Mouse (Mus musculus) ES-E14 (cell line): ENCODE measurements around the gene Gramd1c. TPM values are rescaled to one million over a fixed set of nuclear protein-coding genes. Genes with fewer than 3 reads are reported as not detected.

Experiments
- DNase-seq: peaks from one replicate; pipeline ENCODE4 v3.0.0-alpha.2; 2013; ENCODE audit warnings: low read depth, low spot score
- H3K27ac ChIP-seq: 2 replicates; pipeline ENCODE4 v1.5.1; 2012; ENCODE audit warnings: low read depth, mild to moderate bottlenecking, low read length, moderate library complexity, mixed read lengths; ENCODE audit not compliant: poor library complexity, insufficient read depth, severe bottlenecking
- H3K36me3 ChIP-seq: 2 replicates; pipeline ENCODE4 v1.6.1; 2012; ENCODE audit warnings: mild to moderate bottlenecking, low read length, moderate library complexity, mixed read lengths; ENCODE audit not compliant: control insufficient read depth, poor library complexity, insufficient read depth, severe bottlenecking
- H3K4me1 ChIP-seq, 2 experiments: fragments of 150-350 bp in 1 of 2; sonication (generic) in 1 of 2; 2 replicates each; pipeline ENCODE4 v1.6.1; 2012; ENCODE audit warnings: low read length in 2 of 2, mild to moderate bottlenecking in 1 of 2, mixed read lengths in 1 of 2; ENCODE audit not compliant: control insufficient read depth in 2 of 2, insufficient read depth in 2 of 2, poor library complexity in 1 of 2
- H3K4me3 ChIP-seq, 2 experiments: fragments of 150-350 bp in 1 of 2; sonication (generic) in 1 of 2; 2 replicates each; pipeline ENCODE4 v1.5.1; 2012; ENCODE audit warnings: low read length in 2 of 2, low read depth in 1 of 2, mild to moderate bottlenecking in 1 of 2, mixed read lengths in 1 of 2; ENCODE audit not compliant: insufficient read depth in 1 of 2, poor library complexity in 1 of 2, severe bottlenecking in 1 of 2
- H3K9ac ChIP-seq: 2 replicates; pipeline ENCODE4 v1.6.1; 2012; ENCODE audit warnings: low read depth, mild to moderate bottlenecking, low read length, mixed read lengths; ENCODE audit not compliant: poor library complexity, insufficient read depth, severe bottlenecking
- H3K9me3 ChIP-seq: fragments of 150-350 bp; sonication (generic); 2 replicates; pipeline ENCODE4 v1.6.1; 2012; ENCODE audit warnings: low read depth, mild to moderate bottlenecking, low read length; ENCODE audit not compliant: control insufficient read depth, insufficient read depth
- CHD2 ChIP-seq: IDR thresholded peaks from 2 replicates; pipeline ENCODE4 v1.6.1; 2014; ENCODE audit warnings: mild to moderate bottlenecking, low read depth, low read length, inconsistent platforms
- HCFC1 ChIP-seq: IDR thresholded peaks from 2 replicates; pipeline ENCODE4 v1.6.1; 2012; ENCODE audit warnings: low read length, inconsistent platforms, borderline replicate concordance; ENCODE audit not compliant: insufficient read depth
- MAFK ChIP-seq: IDR thresholded peaks from 2 replicates; pipeline ENCODE4 v1.6.1; 2014; ENCODE audit warnings: mild to moderate bottlenecking, low read depth, low read length, inconsistent platforms; ENCODE audit not compliant: insufficient read depth
- ZC3H11A ChIP-seq: IDR thresholded peaks from 2 replicates; pipeline ENCODE4 v1.6.1; 2012; ENCODE audit warnings: low read depth, mild to moderate bottlenecking, inconsistent platforms, low read length, borderline replicate concordance
- ZNF384 ChIP-seq: IDR thresholded peaks from 2 replicates; pipeline ENCODE4 v1.6.1; 2012; ENCODE audit warnings: low read depth, low read length, inconsistent platforms
- in situ Hi-C, 2 experiments: fragments of 600-800 bp; cut with MboI; formaldehyde crosslinking; loops; one replicate each; pipeline ENCODE4 v1.15.1; 2025; ENCODE audit warnings: low sequenced_read_pairs in 2 of 2, inconsistent platforms in 1 of 2; ENCODE audit not compliant: unreplicated experiment in 2 of 2
- total RNA-seq: library from RNA; depleted of rRNA; stranded (reverse); fragments of 300-350 nt; gene quantifications from 2 replicates; pipeline ENCODE4 v1.2.3, GENCODE M21; 2012

Gramd1c gene
- total RNA-seq, 1 experiment: 0.94 TPM

DNA sequence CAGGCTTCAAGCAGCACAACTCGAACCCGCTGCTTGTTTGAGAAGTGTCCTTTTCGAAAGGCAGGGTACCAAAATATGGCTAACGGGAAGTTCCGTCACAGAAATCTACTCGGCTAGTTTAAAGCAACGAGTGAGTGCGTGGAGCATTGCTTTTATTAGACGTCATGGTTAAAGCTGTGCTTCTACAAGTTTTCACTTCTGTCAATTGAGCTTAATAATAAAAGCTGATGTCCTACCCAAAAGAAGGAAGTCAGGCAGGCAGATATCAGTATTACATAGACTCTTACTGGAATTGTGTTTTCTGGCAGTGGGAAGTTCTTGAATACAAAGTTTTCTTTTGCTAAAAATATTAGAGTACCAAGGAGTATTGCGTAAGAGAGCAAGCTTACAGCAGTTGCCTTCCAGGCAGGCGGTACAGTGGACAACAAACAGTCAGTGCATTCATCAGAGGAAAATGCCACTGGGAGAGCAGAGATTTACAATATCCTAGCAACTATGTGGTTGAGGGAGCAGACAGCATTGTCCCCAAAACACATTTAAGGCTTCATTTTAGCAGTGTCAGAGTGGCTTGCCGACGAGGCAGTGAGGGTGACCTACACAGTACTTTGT lies 97.3 kb downstream of the Gramd1c start:
- Histone ChIP-seq H3K4me1 (0 out of 4 replicates have a peak, but pooled peaks cover 0 to 3% of the 10 kb centered on the region in 2 experiments), H3K9ac (no peak overlapping the region), H3K27ac (no peak overlapping the region), H3K36me3 (peaks cover 3% of the 10 kb centered on the region; the same call in 1 of the 2 replicates), H3K4me3 (no peak overlapping the region), H3K9me3 (no peaks in the 10 kb centered on the region)
- in situ Hi-C loops: no loop called here
- TF ChIP-seq ZNF384 (no peak), ZC3H11A (no peak), CHD2 (no peak), HCFC1 (no peak), MAFK (no peak)
- no peak for DNase-seq

DNA sequence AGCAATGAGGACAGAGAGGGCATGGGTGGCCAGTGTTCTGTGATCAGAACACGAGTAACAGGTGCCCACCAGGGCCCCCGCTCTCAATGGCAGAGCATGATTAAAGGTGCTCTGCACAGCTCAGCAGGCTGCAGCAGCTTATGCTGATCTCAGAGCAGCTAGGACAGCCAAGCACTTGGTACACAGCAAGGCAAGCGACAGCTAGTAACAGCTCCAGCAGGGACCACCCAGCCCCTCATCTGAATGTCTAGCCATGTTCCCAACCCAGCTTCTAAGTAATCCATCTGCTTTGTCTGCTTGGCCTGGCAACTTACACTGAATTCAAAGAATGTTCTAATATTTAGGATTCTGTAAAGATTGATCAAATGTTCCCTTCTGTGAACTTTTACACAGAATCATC lies 99.4 kb downstream of the Gramd1c start:
- in situ Hi-C loops: no loop called here
- no peak for TF ChIP-seq MAFK
- no peak for TF ChIP-seq ZC3H11A
- no peak overlapping the region for H3K4me3 ChIP-seq
- no peak overlapping the region for H3K27ac ChIP-seq
- DNase-seq: no peak
- H3K9me3 ChIP-seq: no peaks in the 10 kb centered on the region
- H3K36me3 ChIP-seq: peaks cover 6% of the 10 kb centered on the region; the same call in 1 of the 2 replicates
- H3K9ac ChIP-seq: no peak overlapping the region
- H3K4me1 ChIP-seq: 0 out of 4 replicates have a peak, but pooled peaks cover 0 to 3% of the 10 kb centered on the region in 2 experiments

DNA sequence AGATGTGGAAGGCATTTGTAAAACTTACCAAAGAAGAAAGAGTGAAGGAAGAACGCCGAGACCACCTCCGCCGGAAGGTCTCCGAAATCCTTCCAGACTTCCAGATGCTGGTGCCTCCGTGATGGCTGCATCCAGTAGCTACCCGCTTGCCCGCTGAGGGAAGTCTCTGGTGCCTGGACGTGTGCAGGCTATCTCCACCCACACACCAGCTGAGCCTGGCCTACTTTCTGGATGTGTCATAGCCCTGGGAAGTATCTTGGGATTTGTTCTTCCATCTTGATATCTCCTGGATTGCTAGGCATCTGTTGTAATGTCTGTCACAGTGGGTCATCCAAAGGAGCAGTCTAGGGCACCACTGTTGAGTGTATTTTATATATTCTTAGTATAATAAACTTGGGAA lies 99.9 kb downstream of the Gramd1c start:
- H3K27ac ChIP-seq: no peak overlapping the region

DNA sequence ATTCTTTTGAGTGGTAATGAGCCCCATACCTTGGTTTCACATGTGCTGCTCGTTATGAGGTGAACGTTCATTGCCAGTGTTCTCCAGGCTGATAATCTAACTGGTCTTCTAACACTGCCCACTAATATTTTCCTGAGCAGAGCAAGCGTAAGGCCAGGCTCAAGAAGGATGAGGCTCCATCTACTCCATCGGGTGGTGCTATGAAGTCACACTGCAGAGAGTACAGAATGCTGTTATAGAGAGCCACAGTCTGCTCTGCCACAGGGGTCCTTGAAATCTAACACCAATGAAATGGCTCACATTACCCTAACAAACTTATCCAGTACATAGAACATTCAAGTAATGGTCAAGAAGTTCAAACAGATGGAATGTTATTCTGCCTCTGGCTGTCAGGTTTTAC lies 105.1 kb downstream of the Gramd1c start:
- Histone ChIP-seq H3K4me3 (no peak overlapping the region), H3K27ac (no peak overlapping the region), H3K9me3 (no peaks in the 10 kb centered on the region), H3K4me1 (no peaks in the 10 kb centered on the region), H3K9ac (no peak overlapping the region), H3K36me3 (peaks cover 4% of the 10 kb centered on the region; the same call in 1 of the 2 replicates)
- DNase-seq: no peak
- no peak for TF ChIP-seq ZNF384
- no peak for TF ChIP-seq HCFC1
- in situ Hi-C loops: no loop called here

More for the DNA sequence above, 99.9 kb downstream of the Gramd1c start:
- Histone ChIP-seq H3K9me3 (no peaks in the 10 kb centered on the region), H3K36me3 (peaks cover 6% of the 10 kb centered on the region; the same call in 1 of the 2 replicates), H3K9ac (no peak overlapping the region), H3K4me3 (no peak overlapping the region), H3K4me1 (no peaks in the 10 kb centered on the region)
- no peak for DNase-seq
- in situ Hi-C loops: no loop called here
- TF ChIP-seq HCFC1: no peak
- TF ChIP-seq ZNF384: no peak
- TF ChIP-seq ZC3H11A: no peak
- TF ChIP-seq MAFK: no peak
- no peak for TF ChIP-seq CHD2

DNA sequence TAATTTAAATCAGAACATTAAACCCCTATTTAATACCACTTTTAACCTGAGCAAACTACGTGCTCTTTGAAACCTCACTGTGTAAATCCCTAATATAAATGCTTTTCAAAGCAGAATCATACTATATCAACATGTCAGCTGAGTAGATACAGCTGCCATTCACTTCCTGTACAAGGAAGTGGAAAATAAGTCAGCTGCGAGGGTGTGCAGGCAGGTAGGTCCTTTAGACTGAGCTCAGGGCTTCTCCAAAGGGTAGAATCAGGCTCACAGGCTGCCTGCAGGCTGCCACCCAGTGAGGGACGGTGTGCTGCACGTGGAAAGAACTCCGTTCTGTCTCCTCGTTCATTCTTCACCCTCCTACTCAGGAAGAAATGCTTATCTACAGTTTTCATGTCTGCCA lies 108.2 kb downstream of the Gramd1c start:
- TF ChIP-seq ZNF384 (no peak), CHD2 (no peak), ZC3H11A (no peak), MAFK (no peak), HCFC1 (no peak)
- in situ Hi-C loops: no loop called here
- H3K9me3 ChIP-seq: no peaks in the 10 kb centered on the region
- peaks cover 8% of the 10 kb centered on the region; the same call in 1 of the 2 replicates for H3K36me3 ChIP-seq
- no peaks in the 10 kb centered on the region for H3K4me1 ChIP-seq
- no peak overlapping the region for H3K9ac ChIP-seq
- H3K4me3 ChIP-seq: no peak overlapping the region
- H3K27ac ChIP-seq: no peak overlapping the region
- no peak for DNase-seq
